Mouse (Mus musculus) heart, embryonic 16.5 days (tissue): ENCODE data around the gene Rnaseh2a. TPM values are rescaled to one million over a fixed set of nuclear protein-coding genes. Genes with fewer than 3 reads are reported as not detected.

Experiments used
- ATAC-seq: fragments of 200-750 bp; cut with Nextera tagmentation; replicated peaks from 2 replicates; pipeline ENCODE4 v1.8.0; 2017; ENCODE audit warnings: moderate number of reproducible peaks; ENCODE audit not compliant: insufficient read depth, low FRiP score; ENCODE audit errors: extremely low read depth
- H3K27ac ChIP-seq: fragments of 300-500 bp; sonication (generic); 2 replicates; pipeline ENCODE4 v1.5.1; 2014; ENCODE audit warnings: mild to moderate bottlenecking, low read length, control low read depth, moderate library complexity
- H3K27me3 ChIP-seq: fragments of 300-500 bp; sonication (generic); 2 replicates; pipeline ENCODE4 v1.6.1; 2014; ENCODE audit warnings: low read length, mixed read lengths; ENCODE audit not compliant: control insufficient read depth, insufficient read depth
- H3K36me3 ChIP-seq: fragments of 300-500 bp; sonication (generic); 2 replicates; pipeline ENCODE4 v1.6.1; 2014; ENCODE audit not compliant: control insufficient read depth, insufficient read depth
- H3K4me1 ChIP-seq: fragments of 300-500 bp; sonication (generic); 2 replicates; pipeline ENCODE4 v1.6.1; 2014; ENCODE audit warnings: low read length, mixed read lengths; ENCODE audit not compliant: control insufficient read depth, insufficient read depth
- H3K4me2 ChIP-seq: fragments of 300-500 bp; sonication (generic); 2 replicates; pipeline ENCODE4 v1.6.1; 2014; ENCODE audit warnings: low read depth, mild to moderate bottlenecking, control low read depth, low read length
- H3K4me3 ChIP-seq: fragments of 300-500 bp; sonication (generic); 2 replicates; pipeline ENCODE4 v1.5.1; 2014; ENCODE audit warnings: mild to moderate bottlenecking, control low read depth, low read length
- H3K9ac ChIP-seq: fragments of 300-500 bp; sonication (generic); 2 replicates; pipeline ENCODE4 v1.6.1; 2014; ENCODE audit warnings: low read length, control low read depth
- H3K9me3 ChIP-seq: fragments of 300-500 bp; sonication (generic); replicated peaks from 2 replicates; pipeline ENCODE4 v1.6.1; 2016; ENCODE audit warnings: low read length; ENCODE audit not compliant: control insufficient read depth
- WGBS: fragments of 180-500 bp; shearing (Covaris S2); extraction: QIAGEN DNeasy Blood & Tissue Kit; methylation state at CpG from one replicate; pipeline ENCODE4 v1.1.7; 2014; 5-methylcytosine and 5-hydroxymethylcytosine counted together
- polyA plus RNA-seq: library from polyadenylated mRNA; unstranded; fragments of >200 nt; fragmentation: Nextera tagmentation; extraction: Ambion mirVana; gene quantifications from 2 replicates; pipeline ENCODE4 v1.2.1, GENCODE M21; 2015

Gene Rnaseh2a
- polyA plus RNA-seq, 1 experiment from 2014 or later, result 82.7 TPM

DNA sequence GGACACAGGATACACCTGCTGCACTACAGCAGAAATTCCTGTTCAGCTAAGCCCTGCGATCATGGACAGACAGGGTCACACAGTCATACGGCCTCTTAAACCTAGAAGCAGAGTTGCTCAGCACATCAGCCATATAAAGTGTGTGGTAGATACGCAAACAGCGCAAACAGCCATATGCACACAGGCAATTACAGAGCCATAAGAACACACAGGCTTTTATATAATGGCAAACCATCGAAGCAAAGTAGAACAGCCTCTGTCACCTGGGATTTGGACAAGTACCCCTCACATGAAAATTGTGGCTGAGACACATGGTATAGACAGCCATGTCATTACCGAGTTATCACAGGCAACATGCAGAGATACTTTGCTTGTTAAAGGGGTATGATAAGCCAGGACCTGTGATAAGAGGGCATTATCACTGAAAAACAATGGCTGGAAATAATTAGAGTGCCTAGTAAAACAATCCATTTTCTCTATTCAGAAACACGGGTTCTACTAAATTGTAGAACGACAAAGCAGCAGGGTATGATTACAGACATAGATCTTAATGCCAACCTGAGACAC, 16.9 kb upstream of the Rnaseh2a start:
- no peak for ATAC-seq
- H3K9ac ChIP-seq, result peak overlapping the region; percentile 76
- WGBS, result 36% methylated on average over 8 of the region's 8 CpGs
- peak overlapping the region; percentile 66 for H3K4me3 ChIP-seq
- peaks cover 34% of the 10 kb centered on the region for H3K4me1 ChIP-seq
- no peaks in the 10 kb centered on the region for H3K36me3 ChIP-seq
- no peaks in the 10 kb centered on the region for H3K27me3 ChIP-seq
- peak overlapping the region; percentile 97 for H3K4me2 ChIP-seq
- peak overlapping the region; percentile 60; the same call in 1 of the 2 replicates for H3K27ac ChIP-seq
- no peaks in the 10 kb centered on the region for H3K9me3 ChIP-seq

DNA sequence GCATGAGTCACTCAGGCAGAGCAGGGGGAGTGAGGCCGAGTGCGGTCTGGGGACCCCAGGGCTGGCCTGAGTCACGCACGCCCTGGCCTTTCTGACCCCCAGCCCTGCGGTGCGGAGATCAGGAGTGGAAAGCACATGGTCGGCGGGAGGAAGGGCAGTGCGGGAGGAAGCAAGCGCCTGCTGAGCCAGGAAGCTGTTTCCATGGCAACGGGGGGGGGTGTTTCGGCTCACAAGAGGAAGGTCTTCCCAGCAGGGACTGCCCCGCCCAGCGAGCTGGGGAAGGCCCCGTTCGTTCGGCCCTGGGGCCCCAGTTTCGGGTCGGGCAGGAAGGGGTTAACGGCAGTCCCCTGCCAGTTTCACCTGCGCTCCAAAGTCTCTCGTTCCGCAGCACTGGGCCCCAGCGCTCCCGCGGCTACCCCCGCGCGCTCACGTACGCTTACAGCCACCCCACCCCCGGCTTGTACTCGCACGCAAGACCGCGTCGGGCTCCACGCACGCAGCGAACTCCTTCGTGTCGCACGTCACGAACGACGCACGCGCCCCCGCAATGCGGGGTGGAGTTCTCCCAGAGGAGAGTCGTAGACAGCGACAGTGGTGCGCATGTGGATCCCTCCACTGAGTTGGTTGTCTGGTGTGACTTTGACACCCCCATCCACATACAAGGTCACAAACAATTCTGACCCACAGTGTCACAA, 16.3 kb upstream of the Rnaseh2a start:
- Histone ChIP-seq H3K27ac (peak overlapping the region; percentile 72), H3K36me3 (no peaks in the 10 kb centered on the region), H3K9ac (peak overlapping the region; percentile 76), H3K27me3 (no peaks in the 10 kb centered on the region), H3K4me3 (peak overlapping the region; percentile 66), H3K4me1 (peaks cover 36% of the 10 kb centered on the region), H3K4me2 (peak overlapping the region; percentile 97), H3K9me3 (no peaks in the 10 kb centered on the region)
- peak; percentile 26; the same call in 1 of the 2 replicates for ATAC-seq
- WGBS, result under 1% methylated on average over 53 of the region's 53 CpGs

DNA sequence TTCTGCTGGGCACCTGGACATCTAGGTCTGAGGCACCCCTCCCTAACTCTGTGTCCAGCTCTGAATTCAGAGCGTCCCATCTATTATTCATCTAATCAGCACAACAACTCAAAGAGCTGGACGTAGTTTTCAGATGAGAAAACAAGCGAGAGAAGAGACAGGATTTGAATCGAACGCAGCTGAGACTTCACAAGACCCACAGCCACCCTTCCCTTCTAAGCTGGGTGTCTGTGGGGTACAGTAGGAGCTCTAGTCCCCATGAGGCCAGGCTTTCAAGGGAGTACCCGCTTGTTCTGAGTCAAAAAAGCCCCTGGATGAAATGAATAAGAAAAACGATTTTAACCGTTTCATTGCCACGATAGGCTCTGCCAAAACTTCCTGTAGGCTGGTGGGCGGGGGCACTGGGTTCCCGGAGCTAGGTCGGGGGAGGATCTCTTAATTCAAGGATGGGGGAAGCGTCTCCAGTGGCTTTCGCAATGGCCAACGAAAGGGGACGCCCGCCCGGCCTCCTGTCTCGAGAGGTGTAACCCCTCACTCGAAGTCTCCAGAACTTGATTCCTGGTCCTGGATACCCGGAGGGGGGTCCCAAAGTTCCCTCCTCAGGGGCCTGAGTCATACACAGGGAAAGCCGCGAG, 15.6 kb upstream of the Rnaseh2a start:
- Histone ChIP-seq H3K36me3 (no peaks in the 10 kb centered on the region), H3K4me1 (peaks cover 40% of the 10 kb centered on the region), H3K9me3 (no peaks in the 10 kb centered on the region), H3K27me3 (no peaks in the 10 kb centered on the region), H3K27ac (peak overlapping the region; percentile 72), H3K4me3 (peak overlapping the region; percentile 66), H3K9ac (peak overlapping the region; percentile 76), H3K4me2 (peak overlapping the region; percentile 97)
- 3% methylated on average over 23 of the region's 23 CpGs for WGBS
- no peak for ATAC-seq

DNA sequence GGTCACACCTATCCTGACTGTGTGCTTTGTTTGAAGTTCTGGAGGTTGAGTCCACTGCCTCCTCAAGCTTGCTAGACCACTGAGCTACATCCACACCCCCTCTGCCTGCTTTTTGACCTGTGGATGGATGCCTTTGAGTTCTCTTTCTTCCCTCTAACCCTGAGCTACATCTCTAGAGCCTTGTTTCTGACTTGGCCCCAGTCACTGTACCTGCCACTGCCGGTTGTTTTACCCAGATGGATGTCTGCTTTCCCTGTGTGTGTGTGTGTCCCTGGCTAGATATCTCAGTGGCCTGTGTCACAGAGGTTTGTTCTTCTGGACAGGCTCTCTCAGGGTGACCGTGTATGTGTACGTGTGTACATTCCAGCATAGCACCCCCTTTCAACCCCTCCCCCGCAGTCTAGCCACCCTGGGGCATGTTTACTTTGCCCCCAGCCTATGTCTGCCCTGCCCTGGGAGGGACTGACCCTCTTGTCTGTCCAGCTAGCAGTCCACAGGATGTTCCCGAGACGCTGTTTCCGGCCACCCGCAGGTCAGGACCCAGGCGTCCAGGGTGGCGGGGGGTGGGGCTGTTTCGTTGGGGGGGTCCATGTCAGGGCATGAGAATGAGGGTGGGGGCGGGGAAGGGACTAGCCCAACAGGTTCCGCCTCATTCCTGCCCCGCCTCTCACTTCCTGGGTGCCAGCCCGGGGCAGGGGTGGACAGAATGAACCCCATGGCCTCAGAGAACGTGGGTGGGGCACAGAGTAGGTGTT, 14.9 kb upstream of the Rnaseh2a start:
- Histone ChIP-seq H3K36me3 (no peaks in the 10 kb centered on the region), H3K9me3 (no peaks in the 10 kb centered on the region), H3K4me3 (no peak overlapping the region), H3K27ac (peak overlapping the region; percentile 72), H3K4me1 (peaks cover 46% of the 10 kb centered on the region), H3K4me2 (peak overlapping the region; percentile 97), H3K27me3 (no peaks in the 10 kb centered on the region), H3K9ac (peak overlapping the region; percentile 5; the same call in 1 of the 2 replicates)
- 12% methylated on average over 16 of the region's 16 CpGs for WGBS
- ATAC-seq, result no peak

DNA sequence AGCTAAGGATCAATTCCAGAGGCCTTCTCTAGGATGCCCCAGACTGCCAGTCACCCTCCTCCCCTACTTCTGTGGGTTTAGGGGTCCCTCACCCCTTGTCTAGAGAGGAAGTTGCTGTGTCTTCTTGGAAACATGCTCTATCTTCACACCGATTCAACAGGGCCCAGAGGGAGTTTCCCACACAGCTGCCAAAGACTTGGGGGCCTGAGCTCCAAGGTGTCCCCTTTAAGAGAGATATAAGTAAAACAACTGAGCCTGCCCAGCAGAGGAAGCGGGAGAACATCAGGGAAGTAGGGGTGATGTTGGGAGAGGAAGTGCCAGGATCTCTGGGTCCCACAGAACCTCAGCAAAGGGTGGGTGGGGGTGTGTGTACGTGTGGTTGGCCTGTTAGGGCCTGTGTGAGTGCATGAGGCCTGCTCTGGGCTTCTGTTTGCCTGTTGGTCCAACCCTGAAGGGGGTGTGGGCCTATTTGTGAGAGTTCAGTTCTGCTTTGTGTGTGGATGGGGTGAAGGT, 13.0 kb upstream of the Rnaseh2a start:
- no peaks in the 10 kb centered on the region for H3K27me3 ChIP-seq
- no peak overlapping the region for H3K4me3 ChIP-seq
- no peak for ATAC-seq
- H3K27ac ChIP-seq, result 0 out of 2 replicates have a peak overlapping the region, but pooled peaks have one; percentile 11
- H3K9ac ChIP-seq, result no peak overlapping the region
- peaks cover 56% of the 10 kb centered on the region for H3K4me1 ChIP-seq
- no peaks in the 10 kb centered on the region for H3K36me3 ChIP-seq
- no peaks in the 10 kb centered on the region for H3K9me3 ChIP-seq
- 64% methylated on average over 3 of the region's 3 CpGs for WGBS
- no peak overlapping the region for H3K4me2 ChIP-seq

DNA sequence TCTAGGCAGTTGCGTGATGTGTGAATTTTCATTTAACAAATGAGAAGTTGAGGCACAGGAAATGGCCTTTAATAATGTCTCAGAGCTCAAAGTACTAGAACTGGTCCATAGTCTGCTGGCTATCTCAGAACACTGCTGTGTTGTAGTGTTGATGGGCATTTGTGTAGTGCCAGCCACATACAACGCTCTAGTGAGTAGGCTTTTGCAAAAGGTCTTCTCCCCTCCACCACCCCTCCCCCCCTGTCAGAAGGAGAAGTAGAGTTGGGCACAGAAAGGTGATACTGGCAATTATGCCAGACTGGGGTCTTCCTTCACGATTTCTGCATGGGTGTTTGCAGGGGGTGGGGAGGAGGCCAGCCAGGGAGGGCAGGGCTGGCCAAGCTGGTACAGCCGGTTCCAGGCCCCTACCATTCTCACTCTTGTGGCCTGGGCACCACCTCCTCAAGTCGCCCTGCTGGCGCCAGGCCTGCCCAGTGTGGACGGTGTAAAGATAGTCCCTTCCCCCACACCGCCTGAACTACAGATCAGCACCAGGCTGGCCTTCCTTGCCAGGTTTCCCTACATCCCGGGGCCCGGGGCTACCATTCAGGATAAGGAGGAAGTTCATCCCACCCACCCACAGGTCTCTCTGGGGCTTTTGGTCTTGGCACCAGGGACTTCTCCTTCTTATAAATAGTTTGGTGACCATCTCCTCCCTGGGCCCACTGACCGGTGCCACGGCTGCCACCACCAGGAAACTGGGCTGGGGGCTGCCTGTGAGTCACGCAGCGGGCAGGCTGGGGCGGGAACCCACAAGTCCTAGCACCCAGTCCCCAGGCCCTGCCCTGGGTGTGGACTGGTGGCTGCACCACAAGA, 12.3 kb upstream of the Rnaseh2a start:
- Histone ChIP-seq H3K9ac (no peak overlapping the region), H3K27ac (peak overlapping the region; percentile 80; the same call in 1 of the 2 replicates), H3K4me2 (no peak overlapping the region), H3K9me3 (no peaks in the 10 kb centered on the region), H3K36me3 (no peaks in the 10 kb centered on the region), H3K4me3 (no peak overlapping the region), H3K4me1 (peaks cover 59% of the 10 kb centered on the region), H3K27me3 (no peaks in the 10 kb centered on the region)
- 71% methylated on average over 15 of the region's 15 CpGs for WGBS
- no peak for ATAC-seq

DNA sequence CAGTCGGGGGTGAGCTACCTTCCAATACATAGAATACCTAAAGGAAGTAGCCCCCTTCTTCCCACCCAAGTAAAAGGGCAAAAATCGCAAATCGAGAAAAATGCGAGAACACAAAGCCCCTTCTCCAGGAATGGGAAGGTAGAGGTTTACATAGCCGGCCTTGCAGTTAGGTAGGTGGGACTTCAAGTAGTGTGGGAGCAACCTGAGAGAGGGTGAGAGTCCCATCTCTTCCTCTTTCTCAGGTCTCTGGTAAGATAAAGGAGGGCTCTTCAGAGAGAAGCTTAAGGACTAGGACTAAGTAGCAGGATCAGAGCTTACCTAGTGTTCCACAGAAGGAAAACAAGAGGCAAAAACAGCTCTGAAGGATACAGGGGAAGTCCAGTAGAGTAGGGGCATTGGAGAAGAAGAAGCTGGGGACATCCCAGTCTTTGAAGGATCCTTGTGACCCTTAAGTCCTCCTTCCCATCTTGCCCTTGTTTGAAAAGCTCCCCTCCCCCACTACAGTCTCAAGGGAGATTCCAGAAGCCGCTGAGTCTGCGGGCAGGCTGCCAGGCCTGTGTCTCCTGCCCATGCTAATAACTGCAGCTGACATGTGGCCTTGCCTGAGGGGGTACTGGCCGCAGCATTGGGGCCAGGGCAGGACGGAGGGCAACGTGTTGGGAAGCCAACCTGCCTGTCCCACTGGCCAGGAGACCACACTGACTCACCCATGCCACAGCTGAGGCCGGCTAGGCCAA, 11.2 kb upstream of the Rnaseh2a start:
- 26% methylated on average over 11 of the region's 11 CpGs for WGBS
- H3K36me3 ChIP-seq, result no peaks in the 10 kb centered on the region
- H3K27ac ChIP-seq, result peak overlapping the region; percentile 80
- no peaks in the 10 kb centered on the region for H3K9me3 ChIP-seq
- peak overlapping the region; percentile 73; the same call in 1 of the 2 replicates for H3K4me3 ChIP-seq
- no peaks in the 10 kb centered on the region for H3K27me3 ChIP-seq
- peak overlapping the region; percentile 73 for H3K9ac ChIP-seq
- H3K4me2 ChIP-seq, result peak overlapping the region; percentile 97
- H3K4me1 ChIP-seq, result peaks cover 60% of the 10 kb centered on the region
- no peak for ATAC-seq
